Mouse (Mus musculus) neural tube, embryonic 13.5 days (tissue): Measurements from ENCODE around the gene Prr12. TPM values are rescaled to one million over a fixed set of nuclear protein-coding genes. Genes with fewer than 3 reads are reported as not detected.
"Not testable (repeated sequence)": the region's sequence is repeated elsewhere in the genome, so short reads cannot be mapped to it uniquely, and the experiment has no call there.

ENCODE experiments used
- ATAC-seq: fragments of 200-750 bp; cut with Nextera tagmentation; 2 replicates; pipeline ENCODE4 v1.8.0; 2017; ENCODE audit warnings: low read depth, mild to moderate bottlenecking, moderate TSS enrichment, moderate library complexity
- H3K27ac ChIP-seq: fragments of 300-500 bp; sonication (generic); replicated peaks from 2 replicates; pipeline ENCODE4 v1.5.1; 2015; ENCODE audit warnings: moderate library complexity, mild to moderate bottlenecking, inconsistent platforms
- H3K27me3 ChIP-seq: fragments of 300-500 bp; sonication (generic); 2 replicates; pipeline ENCODE4 v1.6.1; 2015; ENCODE audit warnings: mild to moderate bottlenecking, inconsistent platforms
- H3K36me3 ChIP-seq: fragments of 300-500 bp; sonication (generic); 2 replicates; pipeline ENCODE4 v1.6.1; 2015; ENCODE audit warnings: mild to moderate bottlenecking, inconsistent platforms
- H3K4me1 ChIP-seq: fragments of 300-500 bp; sonication (generic); replicated peaks from 2 replicates; pipeline ENCODE4 v1.6.1; 2015; ENCODE audit warnings: inconsistent platforms
- H3K4me2 ChIP-seq: fragments of 300-500 bp; sonication (generic); 2 replicates; pipeline ENCODE4 v1.6.1; 2015; ENCODE audit warnings: inconsistent platforms, mild to moderate bottlenecking, moderate library complexity
- H3K4me3 ChIP-seq: fragments of 300-500 bp; sonication (generic); 2 replicates; pipeline ENCODE4 v1.5.1; 2015; ENCODE audit warnings: mild to moderate bottlenecking, inconsistent platforms
- H3K9ac ChIP-seq: fragments of 300-500 bp; sonication (generic); 2 replicates; pipeline ENCODE4 v1.6.1; 2015; ENCODE audit warnings: moderate library complexity, mild to moderate bottlenecking, inconsistent platforms
- H3K9me3 ChIP-seq: fragments of 300-500 bp; sonication (generic); 2 replicates; pipeline ENCODE4 v1.6.1; 2016; ENCODE audit warnings: inconsistent platforms
- WGBS: fragments of 180-500 bp; shearing (Covaris S2); methylation state at CpG from one replicate; pipeline ENCODE4 v1.1.7; 2015; 5-methylcytosine and 5-hydroxymethylcytosine counted together
- polyA plus RNA-seq: library from polyadenylated mRNA; unstranded; fragments of >200 nt; fragmentation: Nextera tagmentation; extraction: Ambion mirVana; gene quantifications from 2 replicates; pipeline ENCODE4 v1.2.1, GENCODE M21; 2015

The Prr12 gene
- 12.3 and 15.1 TPM in 2 replicates for polyA plus RNA-seq

DNA sequence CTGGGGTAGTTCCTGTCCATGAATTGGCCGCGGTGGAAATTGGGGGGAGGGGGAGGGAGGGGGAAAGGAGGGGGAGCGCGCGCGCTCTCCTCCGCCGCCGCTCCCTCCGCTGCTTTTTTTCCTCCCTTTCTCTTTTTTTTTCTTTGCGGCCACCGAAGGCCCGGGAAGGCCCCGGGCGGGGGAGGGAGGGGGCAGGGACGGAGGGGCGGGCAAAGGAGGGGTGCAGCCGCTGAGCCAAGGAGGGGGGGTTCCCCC is at the start of gene Prr12:
Gene Prr12 (minus strand): TSS at position 20 of the 255 bp plus-strand sequence.
- 0% methylated on average over 11 of the region's 18 CpGs for WGBS
- Histone ChIP-seq H3K27me3 (no peaks in the 10 kb centered on the region), H3K9me3 (no peaks in the 10 kb centered on the region), H3K4me3 (peak within 1 kb of the TSS; percentile 89), H3K9ac (peak within 1 kb of the TSS; percentile 94), H3K4me1 (peaks cover 32% of the 10 kb centered on the region), H3K36me3 (peaks cover 31% of the 10 kb centered on the region), H3K27ac (peak within 1 kb of the TSS; percentile 100), H3K4me2 (peak within 1 kb of the TSS; percentile 99)
- no peak for ATAC-seq

DNA sequence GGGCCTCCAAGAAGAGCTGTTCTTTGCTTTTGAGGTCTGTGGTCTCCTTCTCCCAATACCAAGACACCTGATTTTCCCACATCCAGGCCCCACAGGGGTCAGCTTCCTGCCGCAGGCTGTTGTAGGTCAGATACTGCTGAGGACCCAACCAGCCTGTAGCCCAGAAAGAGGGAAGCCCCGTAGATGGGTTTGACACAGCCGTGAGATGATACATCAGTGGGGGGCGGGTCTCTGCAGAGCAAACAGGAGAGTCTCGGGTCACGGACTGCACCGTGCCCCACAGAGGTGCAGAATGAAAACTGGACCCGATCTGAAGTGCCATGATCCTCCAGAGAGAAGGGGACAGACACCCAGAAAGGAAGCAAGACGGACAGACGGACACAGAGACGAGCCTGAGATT is 49.8 kb upstream of the Prr12 start:
- Histone ChIP-seq H3K9ac (no peak overlapping the region), H3K27me3 (no peaks in the 10 kb centered on the region), H3K27ac (no peak overlapping the region), H3K4me1 (0 out of 2 replicates have a peak, but pooled peaks cover 6% of the 10 kb centered on the region), H3K4me2 (peak overlapping the region; percentile 34), H3K4me3 (no peak overlapping the region), H3K36me3 (no peaks in the 10 kb centered on the region), H3K9me3 (no peaks in the 10 kb centered on the region)
- ATAC-seq, result no peak
- WGBS, result 89% methylated on average over 11 of the region's 11 CpGs

DNA sequence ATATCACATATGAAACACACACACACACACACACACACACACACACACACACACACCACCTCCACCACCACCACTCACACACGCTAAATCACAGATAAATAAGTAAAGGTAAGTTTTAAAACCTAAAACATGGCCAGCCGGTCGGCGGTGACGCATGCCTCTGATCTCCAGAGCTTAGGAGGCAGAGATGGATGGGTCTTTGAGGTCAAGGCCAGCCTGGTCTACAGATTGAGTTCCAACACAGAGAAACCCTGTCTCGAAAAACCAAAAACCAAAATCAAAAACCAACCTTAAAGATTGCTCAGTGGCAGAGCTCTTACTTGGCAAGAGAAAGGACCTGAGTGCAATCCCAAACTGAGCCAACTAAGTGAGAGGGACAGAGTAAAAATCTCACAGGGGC is 47.4 kb upstream of the Prr12 start:
- H3K36me3 ChIP-seq, result no peaks in the 10 kb centered on the region
- no peak overlapping the region for H3K9ac ChIP-seq
- no peak overlapping the region for H3K27ac ChIP-seq
- 95% methylated on average over 6 of the region's 6 CpGs for WGBS
- no peaks in the 10 kb centered on the region for H3K9me3 ChIP-seq
- no peak for ATAC-seq
- no peaks in the 10 kb centered on the region for H3K27me3 ChIP-seq
- H3K4me3 ChIP-seq, result no peak overlapping the region
- H3K4me2 ChIP-seq, result no peak overlapping the region
- H3K4me1 ChIP-seq, result no peaks in the 10 kb centered on the region

DNA sequence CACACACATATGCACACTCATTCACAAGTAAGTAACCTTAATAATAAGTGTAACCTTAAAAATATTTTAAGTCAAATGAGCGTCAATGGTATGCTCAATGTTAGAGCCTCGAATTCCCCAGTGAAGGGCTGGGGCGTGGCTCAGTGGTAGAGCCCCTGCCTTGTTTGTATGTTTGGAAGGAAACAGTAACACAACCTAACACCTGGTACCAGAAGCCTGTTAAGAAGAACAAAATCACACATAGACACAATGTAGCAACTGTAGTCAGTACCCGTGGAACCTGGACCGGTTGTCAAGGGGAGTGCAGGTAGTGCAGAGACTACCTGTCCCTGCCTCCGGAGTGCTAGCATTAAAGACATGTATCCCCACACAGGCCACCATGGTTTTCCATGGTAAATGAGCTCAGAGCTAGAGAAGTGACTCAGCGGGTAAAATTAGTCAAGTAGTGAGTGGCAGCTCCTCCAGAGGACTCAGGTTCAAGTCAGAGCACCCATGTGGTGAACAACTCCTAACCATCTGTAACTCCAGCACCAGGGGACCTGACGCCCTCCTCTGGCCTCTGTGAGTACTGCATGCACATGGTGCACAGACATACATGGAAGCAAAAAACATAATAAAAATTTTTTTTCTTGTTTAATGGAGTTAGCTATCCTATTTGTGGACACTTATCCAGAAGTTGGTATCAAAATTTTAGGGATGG is 46.0 kb upstream of the Prr12 start:
- Histone ChIP-seq H3K9me3 (no peaks in the 10 kb centered on the region), H3K4me2 (no peak overlapping the region), H3K36me3 (no peaks in the 10 kb centered on the region), H3K9ac (no peak overlapping the region), H3K4me1 (no peaks in the 10 kb centered on the region), H3K27ac (no peak overlapping the region), H3K27me3 (no peaks in the 10 kb centered on the region), H3K4me3 (no peak overlapping the region)
- ATAC-seq, result no peak
- WGBS, result 90% methylated on average over 8 of the region's 8 CpGs

DNA sequence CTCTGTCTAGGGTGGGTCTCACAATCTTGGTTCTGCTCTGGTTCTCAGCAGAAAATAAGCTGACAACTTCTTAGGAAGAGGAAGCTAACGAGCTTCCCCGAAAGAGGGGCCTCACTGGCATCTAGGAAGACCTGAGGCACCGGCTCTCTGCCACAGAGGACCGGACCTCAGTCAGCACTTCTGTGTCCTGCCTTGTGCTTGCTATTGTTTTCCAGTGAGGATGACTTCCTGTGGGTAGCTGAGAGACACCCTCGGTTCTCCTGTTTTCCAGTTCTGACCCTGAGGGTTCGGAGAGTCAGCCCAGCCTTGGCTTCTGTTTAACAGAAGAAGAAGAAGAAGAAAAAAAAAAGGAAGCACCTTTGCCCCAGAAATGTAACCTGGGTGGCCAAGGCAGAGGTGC is 44.8 kb upstream of the Prr12 start:
- Histone ChIP-seq H3K4me2 (no peak overlapping the region), H3K9ac (peak overlapping the region; percentile 31; the same call in 1 of the 2 replicates), H3K9me3 (no peaks in the 10 kb centered on the region), H3K4me1 (peaks cover 6% of the 10 kb centered on the region; the same call in 1 of the 2 replicates), H3K27ac (0 out of 2 replicates have a peak overlapping the region, but pooled peaks have one; percentile 18), H3K36me3 (no peaks in the 10 kb centered on the region), H3K4me3 (no peak overlapping the region), H3K27me3 (no peaks in the 10 kb centered on the region)
- ATAC-seq, result no peak
- 75% methylated on average over 6 of the region's 6 CpGs for WGBS

DNA sequence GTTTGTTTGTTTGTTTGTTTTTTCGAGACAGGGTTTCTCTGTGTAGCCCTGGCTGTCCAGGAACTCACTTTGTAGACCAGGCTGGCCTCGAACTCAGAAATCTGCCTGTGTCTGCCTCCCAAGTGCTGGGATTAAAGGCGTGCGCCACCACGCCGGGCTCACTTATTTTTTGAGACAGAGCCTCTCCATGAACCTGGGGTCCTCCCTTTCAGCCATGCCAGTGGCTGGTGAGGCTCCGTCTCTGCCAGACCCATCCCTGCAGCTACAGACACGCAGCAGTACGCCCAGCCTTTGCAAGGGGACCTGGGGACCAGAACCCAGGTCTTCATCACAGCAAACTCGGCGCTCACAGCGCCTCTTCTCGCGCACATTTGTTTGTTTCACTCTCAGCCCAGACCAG is 43.3 kb upstream of the Prr12 start:
- H3K4me2 ChIP-seq, H3K27ac ChIP-seq, ATAC-seq, H3K9ac ChIP-seq, H3K4me3 ChIP-seq, H3K27me3 ChIP-seq, H3K9me3 ChIP-seq, H3K36me3 ChIP-seq: not testable (repeated sequence)
- 95% methylated on average over 14 of the region's 14 CpGs for WGBS
- peaks cover 18% of the 10 kb centered on the region for H3K4me1 ChIP-seq

DNA sequence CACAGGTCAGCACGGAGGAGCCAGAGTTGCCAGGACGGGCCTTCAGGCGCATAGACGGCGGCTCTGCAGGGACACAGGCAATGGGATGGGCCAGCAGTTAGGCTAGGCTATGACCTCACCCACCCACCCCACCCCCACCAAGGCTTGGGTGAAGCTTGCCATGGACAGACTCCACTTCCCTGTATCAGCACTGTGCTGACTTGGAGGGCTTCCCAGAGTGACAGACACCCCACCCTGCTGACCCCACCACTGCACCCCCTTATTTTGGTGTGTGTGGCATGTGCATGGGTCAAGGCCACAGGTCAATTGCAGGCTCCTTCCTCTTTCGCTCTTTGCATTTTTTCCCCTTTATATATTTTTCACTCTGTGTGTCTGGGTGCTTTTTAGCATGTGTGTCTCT is 42.7 kb upstream of the Prr12 start:
- H3K9ac ChIP-seq, result no peak overlapping the region
- H3K4me2 ChIP-seq, result no peak overlapping the region
- H3K36me3 ChIP-seq, result no peaks in the 10 kb centered on the region
- WGBS, result 85% methylated on average over 6 of the region's 6 CpGs
- H3K4me1 ChIP-seq, result peaks cover 24% of the 10 kb centered on the region
- no peaks in the 10 kb centered on the region for H3K27me3 ChIP-seq
- H3K4me3 ChIP-seq, result no peak overlapping the region
- H3K9me3 ChIP-seq, result no peaks in the 10 kb centered on the region
- no peak overlapping the region for H3K27ac ChIP-seq
- ATAC-seq, result no peak

DNA sequence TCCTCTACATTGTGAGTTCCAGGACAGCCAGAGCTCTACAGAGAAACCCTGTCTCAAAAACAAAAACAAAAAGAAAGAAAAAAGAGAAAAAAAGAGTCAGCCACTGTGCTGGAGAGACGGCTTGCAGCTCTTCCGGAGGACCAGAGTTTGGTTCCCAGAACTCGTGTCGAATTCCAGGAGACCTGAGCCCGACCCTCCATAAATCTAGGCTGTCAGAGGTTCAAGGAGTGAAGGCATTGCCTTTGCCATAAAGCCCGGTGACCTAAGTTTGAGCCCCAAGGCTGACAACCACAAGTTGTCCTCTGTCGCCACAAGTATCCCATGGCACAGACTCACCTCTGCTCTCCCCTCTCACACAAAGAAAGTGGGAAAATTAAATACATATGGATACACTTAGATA is 41.4 kb upstream of the Prr12 start:
- WGBS, result 11% methylated on average over 7 of the region's 7 CpGs
- no peak overlapping the region for H3K9ac ChIP-seq
- no peak overlapping the region for H3K4me3 ChIP-seq
- ATAC-seq, result no peak
- no peaks in the 10 kb centered on the region for H3K9me3 ChIP-seq
- peaks cover 24% of the 10 kb centered on the region for H3K4me1 ChIP-seq
- no peak overlapping the region for H3K27ac ChIP-seq
- no peaks in the 10 kb centered on the region for H3K36me3 ChIP-seq
- H3K4me2 ChIP-seq, result no peak overlapping the region
- no peaks in the 10 kb centered on the region for H3K27me3 ChIP-seq

DNA sequence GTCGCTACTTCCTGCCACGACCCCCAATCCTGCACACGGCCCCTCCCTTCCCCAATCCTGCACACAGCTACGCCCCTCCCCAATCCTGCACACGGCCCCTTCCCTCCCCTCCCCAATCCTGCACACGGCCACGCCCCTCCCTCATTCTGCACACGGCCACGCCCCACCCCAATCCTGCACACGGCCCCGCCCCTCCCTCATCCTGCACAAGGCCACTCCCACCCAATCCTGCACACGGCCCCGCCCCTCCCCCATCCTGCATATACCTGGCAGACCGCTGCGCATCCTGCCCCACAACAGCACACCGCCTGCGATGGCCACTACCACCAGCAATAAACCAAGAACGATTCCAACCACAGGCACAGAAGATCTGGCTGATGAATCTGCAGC is 40.8 kb upstream of the Prr12 start:
- Histone ChIP-seq H3K9ac (no peak overlapping the region), H3K4me2 (no peak overlapping the region), H3K4me1 (peaks cover 24% of the 10 kb centered on the region), H3K4me3 (no peak overlapping the region), H3K9me3 (no peaks in the 10 kb centered on the region), H3K27me3 (no peaks in the 10 kb centered on the region), H3K27ac (no peak overlapping the region), H3K36me3 (no peaks in the 10 kb centered on the region)
- WGBS, result 22% methylated on average over 17 of the region's 18 CpGs
- ATAC-seq, result no peak

DNA sequence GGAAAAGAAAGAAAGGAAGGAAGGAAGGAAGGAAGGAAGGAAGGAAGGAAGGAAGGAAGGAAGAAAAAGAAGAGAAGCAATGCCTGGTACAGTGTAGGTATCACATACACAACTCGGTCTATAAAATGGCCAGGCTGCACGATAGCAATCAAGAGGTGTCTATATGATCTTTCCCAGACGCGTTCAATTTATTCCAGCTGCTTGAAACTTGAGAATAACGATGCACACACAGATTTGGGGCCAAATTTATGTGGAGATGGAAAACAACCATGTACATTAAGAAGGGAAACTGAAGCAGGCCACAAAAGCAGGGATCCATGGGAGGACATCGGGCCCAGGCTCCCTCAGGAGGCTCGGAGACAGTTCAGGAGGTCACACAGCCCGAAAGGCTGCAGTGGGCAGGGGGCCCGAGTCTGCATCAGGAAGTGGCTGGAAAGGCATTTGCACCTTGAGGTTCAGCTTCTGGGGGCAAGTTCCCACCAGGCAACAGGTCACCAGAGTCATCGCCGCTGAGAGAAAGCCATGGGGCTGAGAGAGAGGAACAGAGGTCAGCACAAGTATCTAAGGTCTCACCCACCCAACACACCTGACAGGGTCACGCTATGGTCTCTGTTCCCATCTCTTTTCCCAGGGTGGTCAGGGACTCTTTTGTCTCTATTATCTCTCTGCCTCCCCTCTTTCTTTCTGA is 40.3 kb upstream of the Prr12 start:
- no peak for ATAC-seq
- 0 out of 2 replicates have a peak overlapping the region, but pooled peaks have one; percentile 5 for H3K27ac ChIP-seq
- no peaks in the 10 kb centered on the region for H3K27me3 ChIP-seq
- no peak overlapping the region for H3K9ac ChIP-seq
- WGBS, result 56% methylated on average over 12 of the region's 12 CpGs
- peaks cover 24% of the 10 kb centered on the region for H3K4me1 ChIP-seq
- no peaks in the 10 kb centered on the region for H3K9me3 ChIP-seq
- no peak overlapping the region for H3K4me2 ChIP-seq
- no peaks in the 10 kb centered on the region for H3K36me3 ChIP-seq
- H3K4me3 ChIP-seq, result no peak overlapping the region

DNA sequence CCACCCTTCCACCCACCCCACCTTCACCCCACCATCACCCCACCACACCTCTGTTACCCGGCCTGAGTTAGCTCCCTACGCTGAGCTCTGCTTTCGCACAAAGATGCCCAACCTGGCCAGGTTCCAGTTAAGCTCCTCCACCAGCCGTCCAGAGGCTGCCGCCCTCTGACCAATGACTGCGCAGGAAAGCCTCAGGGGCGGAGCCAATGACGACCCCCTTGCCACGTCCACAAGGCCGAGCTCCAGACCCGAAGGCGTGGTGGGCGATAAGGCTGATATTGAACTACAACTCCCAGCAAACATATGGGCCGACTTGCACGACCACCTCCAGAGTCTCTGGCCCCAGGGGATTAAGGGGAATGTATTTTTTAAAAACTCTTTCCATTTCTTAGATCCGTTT is 39.4 kb upstream of the Prr12 start, which contains the start of gene Rcn3:
Gene Rcn3 (minus strand): TSS at position 174 of the 400 bp plus-strand sequence.
- Histone ChIP-seq H3K36me3 (no peaks in the 10 kb centered on the region), H3K4me1 (peaks cover 24% of the 10 kb centered on the region), H3K4me2 (peak within 1 kb of the TSS; percentile 54), H3K27me3 (no peaks in the 10 kb centered on the region), H3K9ac (peak within 1 kb of the TSS; percentile 65), H3K9me3 (no peaks in the 10 kb centered on the region), H3K27ac (peak within 1 kb of the TSS; percentile 46; the same call in 1 of the 2 replicates), H3K4me3 (peak within 1 kb of the TSS; percentile 41)
- under 1% methylated on average over 16 of the region's 16 CpGs for WGBS
- peak; percentile 92 for ATAC-seq

DNA sequence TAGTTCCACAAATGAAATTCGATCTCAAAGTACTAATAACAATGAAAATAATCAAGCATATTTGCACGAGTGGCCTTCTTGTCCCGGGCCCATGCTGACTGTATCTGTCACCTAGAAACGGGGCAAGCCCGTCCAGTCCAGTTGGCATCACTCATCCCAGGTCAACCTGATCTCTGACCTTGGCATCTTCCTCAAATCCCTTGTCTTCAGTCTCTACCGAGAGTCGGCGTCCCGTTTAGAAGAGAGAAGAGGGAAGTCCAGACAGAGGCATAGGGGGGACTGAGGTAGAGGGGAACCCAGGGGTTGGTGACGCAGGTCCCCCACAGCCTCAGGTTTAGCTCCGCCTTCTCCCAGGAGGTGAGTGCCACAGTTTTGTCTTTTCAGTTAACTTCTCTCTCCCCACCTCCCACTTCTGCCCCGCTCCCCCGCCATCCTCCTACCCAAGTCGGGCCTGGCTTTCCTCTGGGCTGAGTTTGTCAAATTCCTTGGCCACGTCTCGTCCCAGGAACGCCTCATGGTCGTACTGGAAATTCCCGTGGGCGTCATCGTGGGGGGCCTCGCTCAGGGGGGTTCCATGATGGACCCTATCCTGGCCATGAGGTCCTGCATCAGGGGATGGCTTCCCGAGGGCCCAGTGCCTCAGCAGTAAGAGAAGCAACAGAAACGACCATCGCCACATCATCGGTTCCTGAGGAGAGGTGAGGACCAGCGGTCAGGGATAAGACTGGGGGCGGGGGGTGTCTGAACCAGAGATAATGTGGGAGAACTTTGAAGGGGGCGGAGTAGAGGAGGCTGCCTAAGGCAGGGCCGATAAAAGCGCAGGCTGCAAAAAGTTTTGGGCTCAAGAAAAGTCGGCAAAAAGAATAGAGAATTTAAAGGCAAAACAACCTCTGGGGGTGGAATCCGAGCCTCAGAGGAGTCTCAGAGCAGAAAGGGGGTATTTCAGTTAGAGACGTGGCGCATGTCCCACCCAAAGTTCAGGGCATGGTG is 38.6 kb upstream of the Prr12 start:
- Histone ChIP-seq H3K27me3 (no peaks in the 10 kb centered on the region), H3K4me2 (peak overlapping the region; percentile 54), H3K9ac (peak overlapping the region; percentile 65), H3K9me3 (no peaks in the 10 kb centered on the region), H3K36me3 (peaks cover 7% of the 10 kb centered on the region), H3K4me1 (peaks cover 24% of the 10 kb centered on the region), H3K4me3 (peak overlapping the region; percentile 41), H3K27ac (peak overlapping the region; percentile 46; the same call in 1 of the 2 replicates)
- WGBS, result 17% methylated on average over 35 of the region's 35 CpGs
- ATAC-seq, result peak; percentile 64
